Mouse (Mus musculus) lung, embryonic 16.5 days (tissue): ENCODE results near the gene Sla2. TPM values are rescaled to one million over a fixed set of nuclear protein-coding genes. Genes with fewer than 3 reads are reported as not detected.
"Not testable (repeated sequence)": the region's sequence is repeated elsewhere in the genome, so short reads cannot be mapped to it uniquely, and the experiment has no call there.

Experiments
- ATAC-seq: fragments of 200-750 bp; cut with Nextera tagmentation; 2 replicates; pipeline ENCODE4 v1.8.0; 2017; ENCODE audit warnings: low read depth, mild to moderate bottlenecking, moderate library complexity
- H3K27ac ChIP-seq: fragments of 300-500 bp; sonication (generic); 2 replicates; pipeline ENCODE4 v1.5.1; 2014; ENCODE audit warnings: mild to moderate bottlenecking, control low read depth, low read length
- H3K27me3 ChIP-seq: fragments of 300-500 bp; sonication (generic); 2 replicates; pipeline ENCODE4 v1.6.1; 2014; ENCODE audit warnings: low read depth, low read length, mixed read lengths; ENCODE audit not compliant: control insufficient read depth, insufficient read depth
- H3K36me3 ChIP-seq: fragments of 300-500 bp; sonication (generic); 2 replicates; pipeline ENCODE4 v1.6.1; 2014; ENCODE audit warnings: low read length; ENCODE audit not compliant: control insufficient read depth, insufficient read depth
- H3K4me1 ChIP-seq: fragments of 300-500 bp; sonication (generic); replicated peaks from 2 replicates; pipeline ENCODE4 v1.6.1; 2014; ENCODE audit warnings: low read length, mixed read lengths; ENCODE audit not compliant: control insufficient read depth, insufficient read depth
- H3K4me2 ChIP-seq: fragments of 300-500 bp; sonication (generic); 2 replicates; pipeline ENCODE4 v1.6.1; 2014; ENCODE audit warnings: low read depth, low read length, control low read depth
- H3K4me3 ChIP-seq: fragments of 300-500 bp; sonication (generic); 2 replicates; pipeline ENCODE4 v1.5.1; 2014; ENCODE audit warnings: mild to moderate bottlenecking, low read length, control low read depth
- H3K9ac ChIP-seq: fragments of 300-500 bp; sonication (generic); 2 replicates; pipeline ENCODE4 v1.6.1; 2014; ENCODE audit warnings: low read length, control low read depth
- H3K9me3 ChIP-seq: fragments of 300-500 bp; sonication (generic); 2 replicates; pipeline ENCODE4 v1.6.1; 2016; ENCODE audit warnings: low read length; ENCODE audit not compliant: control insufficient read depth
- WGBS: fragments of 180-500 bp; shearing (Covaris S2); extraction: QIAGEN DNeasy Blood & Tissue Kit; methylation state at CpG from one replicate; pipeline ENCODE4 v1.1.7; 2014; 5-methylcytosine and 5-hydroxymethylcytosine counted together
- polyA plus RNA-seq: library from polyadenylated mRNA; unstranded; fragments of >200 nt; fragmentation: Nextera tagmentation; extraction: Ambion mirVana; gene quantifications from 2 replicates; pipeline ENCODE4 v1.2.1, GENCODE M21; 2015

Gene Sla2
- polyA plus RNA-seq, 1 experiment from 2014 or later, result 0.63 TPM

GRCm38 (mm10) chr2:156839319-156840191 is 47.4 kb downstream of the Sla2 start, which contains the start of gene Tgif2:
Gene Tgif2, plus strand, starts transcription at chr2:156840007.
- Histone ChIP-seq H3K36me3 (peaks cover 4% of the 10 kb centered on the region), H3K9me3 (no peaks in the 10 kb centered on the region), H3K27me3 (no peaks in the 10 kb centered on the region), H3K9ac (peak within 1 kb of the TSS; percentile 93), H3K4me1 (peaks cover 46% of the 10 kb centered on the region), H3K4me2 (peak within 1 kb of the TSS; percentile 94), H3K4me3 (peak within 1 kb of the TSS; percentile 91), H3K27ac (peak within 1 kb of the TSS; percentile 98)
- ATAC-seq, result peak; percentile 91
- WGBS, result 1% methylated on average over 59 of the region's 61 CpGs

GRCm38 (mm10) chr2:156838839-156839238 is 48.2 kb downstream of the Sla2 start:
- H3K4me2 ChIP-seq, result peak overlapping the region; percentile 94
- H3K4me3 ChIP-seq, result peak overlapping the region; percentile 91
- peak overlapping the region; percentile 93 for H3K9ac ChIP-seq
- peaks cover 40% of the 10 kb centered on the region for H3K4me1 ChIP-seq
- WGBS, result 54% methylated on average over 6 of the region's 6 CpGs
- H3K27ac ChIP-seq, result peak overlapping the region; percentile 98
- no peaks in the 10 kb centered on the region for H3K9me3 ChIP-seq
- peaks cover 11% of the 10 kb centered on the region for H3K36me3 ChIP-seq
- no peaks in the 10 kb centered on the region for H3K27me3 ChIP-seq
- no peak for ATAC-seq

GRCm38 (mm10) chr2:156834336-156834735 is 52.7 kb downstream of the Sla2 start:
- Histone ChIP-seq H3K27me3 (no peaks in the 10 kb centered on the region), H3K9ac (no peak overlapping the region), H3K4me1 (peaks cover 15% of the 10 kb centered on the region), H3K4me2 (no peak overlapping the region), H3K27ac (no peak overlapping the region), H3K9me3 (peaks cover 14% of the 10 kb centered on the region; the same call in 1 of the 2 replicates), H3K36me3 (peaks cover 49% of the 10 kb centered on the region), H3K4me3 (no peak overlapping the region)
- ATAC-seq, result no peak
- WGBS, result 97% methylated on average over 11 of the region's 11 CpGs

- not testable (repeated sequence) for H3K27me3 ChIP-seq, H3K27ac ChIP-seq
Measured at GRCm38 (mm10) chr2:156825128-156825527, 61.9 kb downstream of the Sla2 start.

More at GRCm38 (mm10) chr2:156825128-156825527, 61.9 kb downstream of the Sla2 start:
- H3K9ac ChIP-seq, H3K4me3 ChIP-seq, H3K4me1 ChIP-seq, H3K9me3 ChIP-seq, H3K4me2 ChIP-seq, H3K36me3 ChIP-seq, ATAC-seq: not testable (repeated sequence)
- 87% methylated on average over 5 of the region's 6 CpGs for whole genome bisulfite sequencing

Other genes with a start within 250 kb of the Sla2 start
- gene Myl9, start 111.8 kb downstream of the Sla2 start, polyA plus RNA-seq, result 371 and 400 TPM in 2 replicates
- gene Tgif2, start 47.2 kb downstream of the Sla2 start, polyA plus RNA-seq, result 43.9 and 47.7 TPM in 2 replicates
- gene 4930518I15Rik, start 29.2 kb downstream of the Sla2 start, polyA plus RNA-seq, result 7.6 and 9.2 TPM in 2 replicates
- gene Rab5if, start 24.1 kb downstream of the Sla2 start, polyA plus RNA-seq, result 164 and 170 TPM in 2 replicates
- gene Ndrg3, start 104.9 kb upstream of the Sla2 start, polyA plus RNA-seq, result 44.6 and 53.4 TPM in 2 replicates
- 38.8 and 40.0 TPM in 2 replicates for gene Dsn1, start 120.0 kb upstream of the Sla2 start, polyA plus RNA-seq
- 4.0 and 4.1 TPM in 2 replicates for gene Soga1, start 192.1 kb upstream of the Sla2 start, polyA plus RNA-seq
- not detected in 2 replicates for gene Tldc2, start 199.9 kb upstream of the Sla2 start, polyA plus RNA-seq
- 30.2 and 32.4 TPM in 2 replicates for gene Samhd1, start 248.1 kb upstream of the Sla2 start, polyA plus RNA-seq